Mouse (Mus musculus) ES-Bruce4 (cell line): ENCODE results near the gene Fndc3b. TPM values are rescaled to one million over a fixed set of nuclear protein-coding genes. Genes with fewer than 3 reads are reported as not detected.
"Not testable (repeated sequence)": the region's sequence is repeated elsewhere in the genome, so short reads cannot be mapped to it uniquely, and the experiment has no call there.

ENCODE experiments used
- H3K27ac ChIP-seq: 2 replicates; pipeline ENCODE4 v1.5.1; 2012; ENCODE audit warnings: low read length, inconsistent platforms; ENCODE audit not compliant: insufficient read depth
- H3K27me3 ChIP-seq: 2 replicates; pipeline ENCODE4 v1.6.1; 2012; ENCODE audit warnings: mild to moderate bottlenecking, low read length, inconsistent platforms; ENCODE audit not compliant: control insufficient read depth, poor library complexity, insufficient read depth, severe bottlenecking
- H3K36me3 ChIP-seq: 2 replicates; pipeline ENCODE4 v1.6.1; 2012; ENCODE audit warnings: inconsistent platforms, mild to moderate bottlenecking, low read length, moderate library complexity; ENCODE audit not compliant: control insufficient read depth, poor library complexity, insufficient read depth, severe bottlenecking
- H3K4me1 ChIP-seq: one replicate; pipeline ENCODE4 v1.8.1; 2011; ENCODE audit warnings: low read length; ENCODE audit not compliant: control insufficient read depth, insufficient read depth
- H3K4me3 ChIP-seq: 2 replicates; pipeline ENCODE4 v1.5.1; 2011; ENCODE audit warnings: low read depth, mild to moderate bottlenecking, low read length
- H3K9ac ChIP-seq: 2 replicates; pipeline ENCODE4 v1.6.1; 2012; ENCODE audit warnings: low read depth, mild to moderate bottlenecking, inconsistent platforms; ENCODE audit not compliant: poor library complexity, severe bottlenecking
- H3K9me3 ChIP-seq: replicated peaks from 2 replicates; pipeline ENCODE4 v1.6.1; 2012; ENCODE audit warnings: mild to moderate bottlenecking, low read length, inconsistent platforms; ENCODE audit not compliant: control insufficient read depth, poor library complexity, insufficient read depth, severe bottlenecking
- CTCF ChIP-seq: IDR thresholded peaks from one replicate; pipeline ENCODE4 v1.8.1; 2011; ENCODE audit warnings: low read depth, low read length
- EP300 ChIP-seq: IDR thresholded peaks from 2 replicates; pipeline ENCODE4 v1.6.1; 2011; ENCODE audit warnings: low read depth, low read length; ENCODE audit not compliant: insufficient read depth
- POLR2A ChIP-seq: IDR thresholded peaks from one replicate; pipeline ENCODE4 v1.8.1; 2011; ENCODE audit warnings: low read length; ENCODE audit not compliant: insufficient read depth
- polyA plus RNA-seq: library from polyadenylated mRNA; stranded (reverse); fragments of >200 nt; gene quantifications from 2 replicates; pipeline ENCODE4 v1.2.4, GENCODE M21; 2011; ENCODE audit warnings: low read depth; ENCODE audit not compliant: missing spikeins, insufficient read depth, insufficient read length

Gene Fndc3b
- polyA plus RNA-seq, 1 experiment = 36.7 TPM

GRCm38 (mm10) chr3:27408564-27408963, 302.5 kb downstream of the Fndc3b start:
- H3K27ac ChIP-seq = no peak overlapping the region
- no peak for TF ChIP-seq CTCF
- no peak for TF ChIP-seq EP300
- no peak for TF ChIP-seq POLR2A
- no peak overlapping the region for H3K4me3 ChIP-seq
- no peaks in the 10 kb centered on the region for H3K9me3 ChIP-seq
- H3K27me3 ChIP-seq = no peaks in the 10 kb centered on the region
- H3K36me3 ChIP-seq = no peaks in the 10 kb centered on the region
- no peaks in the 10 kb centered on the region for H3K4me1 ChIP-seq
- no peak overlapping the region for H3K9ac ChIP-seq

DNA sequence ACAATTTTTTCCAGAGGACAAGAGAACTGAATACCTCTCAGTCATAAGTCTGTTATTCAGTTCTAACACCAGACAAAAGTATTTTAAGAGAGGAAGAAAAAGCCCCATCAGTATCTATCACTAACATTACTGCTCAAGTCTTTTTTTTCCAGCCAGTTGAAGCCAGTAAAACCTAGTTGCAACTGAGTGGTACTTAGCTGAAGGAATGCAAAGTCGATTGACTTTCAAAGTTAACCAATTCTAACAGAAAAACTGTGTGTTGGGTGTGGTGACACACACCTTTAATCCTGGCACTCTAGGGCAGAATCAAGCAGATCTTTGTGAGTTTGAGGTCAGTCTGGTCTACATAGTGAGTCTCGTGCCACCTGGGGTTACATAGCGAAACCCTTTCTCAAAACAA, 304.7 kb downstream of the Fndc3b start:
- no peaks in the 10 kb centered on the region for H3K4me1 ChIP-seq
- no peaks in the 10 kb centered on the region for H3K27me3 ChIP-seq
- no peaks in the 10 kb centered on the region for H3K9me3 ChIP-seq
- no peak overlapping the region for H3K27ac ChIP-seq
- no peak for TF ChIP-seq EP300
- no peak for TF ChIP-seq CTCF
- TF ChIP-seq POLR2A = no peak
- no peak overlapping the region for H3K9ac ChIP-seq
- H3K4me3 ChIP-seq = no peak overlapping the region
- H3K36me3 ChIP-seq = no peaks in the 10 kb centered on the region

- H3K27ac ChIP-seq, H3K9ac ChIP-seq, H3K4me3 ChIP-seq, H3K36me3 ChIP-seq, H3K27me3 ChIP-seq, H3K9me3 ChIP-seq, H3K4me1 ChIP-seq: not testable (repeated sequence)
Observed at GRCm38 (mm10) chr3:27400996-27401395, 310.1 kb downstream of the Fndc3b start.

DNA sequence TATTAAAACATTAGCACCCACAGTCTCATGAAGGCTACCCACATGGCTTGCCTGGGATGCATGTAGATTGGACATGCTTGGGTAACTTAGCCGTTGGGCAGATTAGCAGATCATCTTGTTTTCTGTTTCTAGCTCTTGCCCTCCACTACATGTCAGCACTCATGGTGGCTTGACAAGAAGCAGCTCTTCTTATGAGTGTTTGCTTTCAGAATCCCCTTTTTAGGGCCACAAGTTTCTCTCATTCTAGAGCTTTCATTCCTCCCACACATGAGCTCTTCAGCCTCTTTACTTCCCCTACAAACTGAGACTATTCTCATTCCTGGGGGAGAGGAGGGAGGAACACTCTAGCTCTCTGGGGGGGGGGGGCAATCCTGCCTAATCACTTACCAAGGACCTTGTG, 321.2 kb downstream of the Fndc3b start:
- TF ChIP-seq POLR2A = no peak
- TF ChIP-seq CTCF = no peak
- no peak for TF ChIP-seq EP300
- Histone ChIP-seq H3K9ac (no peak overlapping the region), H3K4me3 (no peak overlapping the region), H3K36me3 (no peaks in the 10 kb centered on the region), H3K27me3 (no peaks in the 10 kb centered on the region), H3K9me3 (no peaks in the 10 kb centered on the region), H3K4me1 (no peaks in the 10 kb centered on the region), H3K27ac (no peak overlapping the region)

DNA sequence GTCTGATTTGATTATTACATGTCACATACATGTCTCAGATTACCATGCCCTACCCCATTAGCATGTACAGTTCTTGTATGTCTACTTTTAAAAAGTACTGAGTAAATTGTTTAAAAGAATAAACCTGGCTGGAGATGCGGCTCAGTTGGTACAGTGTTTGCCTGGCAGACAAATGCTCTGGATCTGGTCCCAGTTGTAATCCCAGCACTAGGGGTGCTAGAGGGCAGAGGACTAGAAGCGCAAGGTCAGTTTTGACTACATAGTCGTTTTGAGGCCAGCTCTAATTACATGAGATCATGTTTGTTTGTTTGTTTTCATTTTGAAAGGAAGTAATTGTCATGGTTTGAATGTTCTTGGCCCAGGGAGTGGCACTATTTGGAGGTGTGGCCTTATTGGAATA, 326.3 kb downstream of the Fndc3b start:
- no peaks in the 10 kb centered on the region for H3K4me1 ChIP-seq
- no peaks in the 10 kb centered on the region for H3K36me3 ChIP-seq
- no peak overlapping the region for H3K27ac ChIP-seq
- no peaks in the 10 kb centered on the region for H3K9me3 ChIP-seq
- H3K4me3 ChIP-seq = no peak overlapping the region
- H3K9ac ChIP-seq = no peak overlapping the region
- H3K27me3 ChIP-seq = no peaks in the 10 kb centered on the region
- no peak for TF ChIP-seq EP300

- Histone ChIP-seq H3K27me3 (peaks cover 2% of the 10 kb centered on the region; the same call in 1 of the 2 replicates), H3K36me3 (no peaks in the 10 kb centered on the region), H3K4me1 (no peaks in the 10 kb centered on the region), H3K4me3 (no peak overlapping the region), H3K9ac (no peak overlapping the region), H3K27ac (no peak overlapping the region), H3K9me3 (no peaks in the 10 kb centered on the region)
- no peak for TF ChIP-seq CTCF
- no peak for TF ChIP-seq POLR2A
- no peak for TF ChIP-seq EP300
Observed at GRCm38 (mm10) chr3:27377935-27378334, 333.2 kb downstream of the Fndc3b start.

DNA sequence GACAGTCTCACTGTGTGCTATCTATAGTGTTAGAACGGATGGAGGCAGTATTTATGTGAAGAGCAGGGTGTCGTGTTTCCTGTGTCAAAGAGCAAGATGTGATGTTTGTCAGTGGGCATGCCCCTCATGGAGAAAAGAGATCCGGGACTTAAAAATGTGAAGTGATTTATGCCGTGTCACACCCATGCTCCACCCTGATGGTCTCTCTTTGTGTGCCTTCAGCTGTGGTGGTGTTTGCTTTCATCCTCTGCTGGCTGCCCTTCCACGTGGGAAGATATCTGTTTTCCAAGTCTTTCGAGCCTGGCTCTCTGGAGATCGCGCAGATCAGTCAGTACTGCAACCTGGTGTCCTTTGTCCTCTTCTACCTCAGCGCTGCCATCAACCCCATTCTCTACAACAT, 336.7 kb downstream of the Fndc3b start:
- Histone ChIP-seq H3K9ac (no peak overlapping the region), H3K4me3 (no peak overlapping the region), H3K36me3 (no peaks in the 10 kb centered on the region), H3K27ac (no peak overlapping the region), H3K27me3 (peaks cover 5% of the 10 kb centered on the region), H3K9me3 (no peaks in the 10 kb centered on the region), H3K4me1 (no peaks in the 10 kb centered on the region)
- TF ChIP-seq POLR2A (no peak), EP300 (no peak), CTCF (no peak)
